Mouse (Mus musculus): ENCODE results near the gene Ankrd40. TPM values are rescaled to one million over a fixed set of nuclear protein-coding genes. Genes with fewer than 3 reads are reported as not detected.

Gene Ankrd40
- 45.7 to 63.8 TPM (median 50.6 TPM) in 4 replicates for total RNA-seq (2023; ENCODE audit: inconsistent age)

GRCm38 (mm10) chr11:94327693-94328643 is at the start of gene Ankrd40:
Gene Ankrd40 (plus strand): TSS chr11:94328001.

GRCm38 (mm10) chr11:94281199-94282181 is 46.3 kb upstream of the Ankrd40 start, which contains the start of gene Gm21885:
Gene Gm21885 (plus strand): TSS chr11:94281873.

GRCm38 (mm10) chr11:94321931-94322400 is 5.8 kb upstream of the Ankrd40 start, which contains the start of gene Luc7l3:
Gene Luc7l3 (minus strand): TSS chr11:94321988.

Other genes starting within 250 kb of the Ankrd40 start
- 35.0 to 38.1 TPM (median 37.2 TPM) in 4 replicates for gene Tob1, start 116.5 kb upstream of the Ankrd40 start, total RNA-seq (2023; ENCODE audit: inconsistent age)
- not detected in 4 replicates for gene Wfikkn2, start 82.0 kb upstream of the Ankrd40 start, total RNA-seq (2023; ENCODE audit: inconsistent age)
- gene Gm21885, start 46.1 kb upstream of the Ankrd40 start, total RNA-seq (2023; ENCODE audit: inconsistent age) = not detected in 4 replicates
- 101 to 106 TPM (median 102 TPM) in 4 replicates for gene Luc7l3, start 6.0 kb upstream of the Ankrd40 start, total RNA-seq (2023; ENCODE audit: inconsistent age)
- 1.2 to 3.4 TPM (median 2.4 TPM) in 4 replicates for gene Abcc3, start 65.0 kb downstream of the Ankrd40 start, total RNA-seq (2023; ENCODE audit: inconsistent age)
- gene Cacna1g, start 146.2 kb downstream of the Ankrd40 start, total RNA-seq (2023; ENCODE audit: inconsistent age) = not detected in 4 replicates
- gene Spata20, start 158.2 kb downstream of the Ankrd40 start, total RNA-seq (2023; ENCODE audit: inconsistent age) = not detected in 4 replicates
- not detected in 4 replicates for gene Epn3, start 172.0 kb downstream of the Ankrd40 start, total RNA-seq (2023; ENCODE audit: inconsistent age)
- 0.27 to 0.80 TPM (median 0.61 TPM) in 3 of 4 replicates, not detected in the other for gene Mycbpap, start 193.7 kb downstream of the Ankrd40 start, total RNA-seq (2023; ENCODE audit: inconsistent age)
- gene Rsad1, start 221.3 kb downstream of the Ankrd40 start, total RNA-seq (2023; ENCODE audit: inconsistent age) = 6.9 to 8.9 TPM (median 7.5 TPM) in 4 replicates
- gene Chad, start 237.0 kb downstream of the Ankrd40 start, total RNA-seq (2023; ENCODE audit: inconsistent age) = not detected in 4 replicates